Mouse (Mus musculus) hindbrain, embryonic 10.5 days (tissue): ENCODE measurements around the gene Shld1. TPM values are rescaled to one million over a fixed set of nuclear protein-coding genes. Genes with fewer than 3 reads are reported as not detected.

Experiments
- DNase-seq: peaks from one replicate; pipeline ENCODE4 v3.0.0-alpha.2; 2017; ENCODE audit warnings: low spot score
- H3K27ac ChIP-seq: fragments of 300-500 bp; sonication (generic); 2 replicates; pipeline ENCODE4 v1.5.1; 2016; ENCODE audit warnings: mild to moderate bottlenecking, moderate library complexity
- H3K27me3 ChIP-seq: fragments of 300-500 bp; sonication (generic); 2 replicates; pipeline ENCODE4 v1.6.1; 2016; ENCODE audit warnings: mild to moderate bottlenecking; ENCODE audit not compliant: poor library complexity, insufficient read depth, severe bottlenecking
- H3K36me3 ChIP-seq: fragments of 300-500 bp; sonication (generic); 2 replicates; pipeline ENCODE4 v1.6.1; 2016; ENCODE audit warnings: mild to moderate bottlenecking, moderate library complexity
- H3K4me1 ChIP-seq: fragments of 300-500 bp; sonication (generic); replicated peaks from 2 replicates; pipeline ENCODE4 v1.6.1; 2016; ENCODE audit warnings: mild to moderate bottlenecking
- H3K4me3 ChIP-seq: fragments of 300-500 bp; sonication (generic); 2 replicates; pipeline ENCODE4 v1.5.1; 2016; ENCODE audit warnings: mild to moderate bottlenecking, moderate library complexity
- H3K9me3 ChIP-seq: fragments of 300-500 bp; sonication (generic); 2 replicates; pipeline ENCODE4 v1.6.1; 2016; ENCODE audit warnings: mild to moderate bottlenecking, moderate library complexity
- WGBS: fragments of 180-500 bp; shearing (Covaris S2); methylation state at CpG from one replicate; pipeline ENCODE4 v1.1.7; 2016; 5-methylcytosine and 5-hydroxymethylcytosine counted together
- polyA plus RNA-seq: library from polyadenylated mRNA; unstranded; fragments of >200 nt; fragmentation: Nextera tagmentation; extraction: Ambion mirVana; gene quantifications from 2 replicates; pipeline ENCODE4 v1.2.1, GENCODE M21; 2016

Gene Shld1
- polyA plus RNA-seq, 1 experiment from 2014 or later = 20.1 TPM

GRCm38 (mm10) chr2:132716901-132717536 is 30.3 kb downstream of the Shld1 start:
- Histone ChIP-seq H3K36me3 (no peaks in the 10 kb centered on the region), H3K27me3 (no peaks in the 10 kb centered on the region), H3K4me1 (peaks cover 15% of the 10 kb centered on the region), H3K4me3 (no peak overlapping the region), H3K9me3 (no peaks in the 10 kb centered on the region), H3K27ac (no peak overlapping the region)
- DNase-seq = no peak
- 94% methylated on average over 9 of the region's 9 CpGs for WGBS

DNA sequence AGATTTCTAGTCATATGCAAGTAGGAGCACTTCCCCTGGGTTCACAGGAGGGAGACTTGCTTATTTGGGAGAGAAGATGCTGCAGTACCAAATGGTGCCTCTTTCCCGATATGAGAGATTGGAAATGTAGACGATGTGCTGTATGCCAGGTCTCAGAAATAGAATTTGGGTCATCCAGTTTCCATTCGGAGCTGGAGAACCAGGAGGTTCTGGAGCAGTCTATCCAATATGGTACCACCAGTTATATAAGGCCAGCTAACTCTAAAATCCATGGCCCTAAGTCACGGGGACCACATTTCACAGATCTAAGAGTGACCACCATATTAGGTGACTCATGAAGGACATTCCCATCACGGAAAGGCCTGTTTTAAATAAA is 30.8 kb downstream of the Shld1 start:
- no peak for DNase-seq
- no peaks in the 10 kb centered on the region for H3K36me3 ChIP-seq
- no peaks in the 10 kb centered on the region for H3K9me3 ChIP-seq
- no peaks in the 10 kb centered on the region for H3K27me3 ChIP-seq
- no peak overlapping the region for H3K27ac ChIP-seq
- 91% methylated on average over 5 of the region's 5 CpGs for WGBS
- no peak overlapping the region for H3K4me3 ChIP-seq
- peaks cover 15% of the 10 kb centered on the region for H3K4me1 ChIP-seq

DNA sequence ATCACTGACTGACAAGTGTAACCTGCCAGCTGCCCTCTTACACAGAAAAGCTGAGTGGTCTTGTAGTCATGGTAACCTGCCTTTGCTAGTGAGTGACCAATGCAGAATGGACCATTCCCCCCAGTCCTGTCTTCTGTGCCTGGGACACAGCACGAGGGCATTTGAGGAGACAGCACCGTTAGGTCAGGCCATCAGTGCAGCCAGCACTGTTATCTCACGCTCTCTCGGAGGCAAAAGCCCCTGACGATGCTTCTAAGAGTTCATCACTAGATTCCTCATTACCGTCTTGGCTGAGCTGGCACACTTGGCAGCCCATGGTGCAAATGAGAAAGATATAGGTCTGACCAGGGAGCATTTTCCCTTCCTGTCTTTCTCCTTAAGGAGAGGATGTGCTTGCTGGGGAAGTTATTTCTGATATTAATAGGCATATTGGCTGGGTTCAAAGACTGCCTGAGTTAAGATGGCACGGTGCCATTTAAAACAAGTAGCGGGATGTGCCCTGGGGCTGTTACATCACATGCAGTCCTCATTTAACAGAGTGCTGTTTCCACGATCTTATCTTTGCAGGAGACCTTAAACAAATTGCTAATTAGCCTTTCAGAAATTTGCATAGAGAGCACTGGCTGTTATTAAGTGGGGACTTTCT is 34.3 kb downstream of the Shld1 start:
- Histone ChIP-seq H3K9me3 (no peaks in the 10 kb centered on the region), H3K27ac (no peak overlapping the region), H3K4me3 (no peak overlapping the region), H3K36me3 (no peaks in the 10 kb centered on the region), H3K4me1 (peaks cover 6% of the 10 kb centered on the region; the same call in 1 of the 2 replicates), H3K27me3 (no peaks in the 10 kb centered on the region)
- DNase-seq = no peak
- 81% methylated on average over 9 of the region's 9 CpGs for WGBS

- Histone ChIP-seq H3K9me3 (no peaks in the 10 kb centered on the region), H3K27ac (no peak overlapping the region), H3K4me3 (no peak overlapping the region), H3K36me3 (no peaks in the 10 kb centered on the region), H3K27me3 (no peaks in the 10 kb centered on the region), H3K4me1 (peaks cover 4% of the 10 kb centered on the region; the same call in 1 of the 2 replicates)
- no peak for DNase-seq
- 94% methylated on average over 2 of the region's 2 CpGs for WGBS
These were observed 35.1 kb downstream of the Shld1 start for GRCm38 (mm10) chr2:132721844-132722243.

GRCm38 (mm10) chr2:132723958-132724431 is 37.3 kb downstream of the Shld1 start:
- Histone ChIP-seq H3K27ac (0 out of 2 replicates have a peak overlapping the region, but pooled peaks have one; percentile 30), H3K27me3 (no peaks in the 10 kb centered on the region), H3K4me3 (no peak overlapping the region), H3K9me3 (no peaks in the 10 kb centered on the region), H3K4me1 (peaks cover 4% of the 10 kb centered on the region; the same call in 1 of the 2 replicates), H3K36me3 (no peaks in the 10 kb centered on the region)
- WGBS = 71% methylated on average over 5 of the region's 5 CpGs
- no peak for DNase-seq

DNA sequence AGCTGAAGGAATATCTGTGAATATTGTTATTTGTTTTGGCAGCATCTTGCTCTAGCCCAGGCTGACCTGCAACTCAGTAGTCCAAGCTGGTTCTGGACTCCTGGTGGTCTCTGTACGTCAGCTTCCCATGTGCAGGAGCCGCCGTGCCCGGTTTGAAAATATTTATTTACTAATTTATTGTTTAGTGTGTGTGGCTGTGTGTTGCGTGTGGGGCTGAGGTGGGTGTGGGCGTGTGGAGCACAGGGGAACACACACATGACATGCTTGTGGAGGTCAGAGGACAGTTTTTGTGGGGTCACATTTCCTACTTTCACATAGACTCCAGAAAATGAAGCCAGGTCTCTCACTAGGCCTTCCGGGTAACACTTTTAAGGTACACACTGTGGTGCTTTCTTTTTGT is 37.8 kb downstream of the Shld1 start:
- 92% methylated on average over 7 of the region's 7 CpGs for WGBS
- H3K27me3 ChIP-seq = no peaks in the 10 kb centered on the region
- H3K4me1 ChIP-seq = peaks cover 4% of the 10 kb centered on the region; the same call in 1 of the 2 replicates
- no peaks in the 10 kb centered on the region for H3K36me3 ChIP-seq
- DNase-seq = no peak
- H3K27ac ChIP-seq = 0 out of 2 replicates have a peak overlapping the region, but pooled peaks have one; percentile 30
- H3K9me3 ChIP-seq = no peaks in the 10 kb centered on the region
- H3K4me3 ChIP-seq = no peak overlapping the region

GRCm38 (mm10) chr2:132725376-132725905 is 38.7 kb downstream of the Shld1 start:
- 89% methylated on average over 9 of the region's 9 CpGs for WGBS
- H3K27ac ChIP-seq = no peak overlapping the region
- H3K4me3 ChIP-seq = no peak overlapping the region
- no peak for DNase-seq
- H3K9me3 ChIP-seq = no peaks in the 10 kb centered on the region
- no peaks in the 10 kb centered on the region for H3K27me3 ChIP-seq
- H3K36me3 ChIP-seq = no peaks in the 10 kb centered on the region
- peaks cover 4% of the 10 kb centered on the region; the same call in 1 of the 2 replicates for H3K4me1 ChIP-seq

DNA sequence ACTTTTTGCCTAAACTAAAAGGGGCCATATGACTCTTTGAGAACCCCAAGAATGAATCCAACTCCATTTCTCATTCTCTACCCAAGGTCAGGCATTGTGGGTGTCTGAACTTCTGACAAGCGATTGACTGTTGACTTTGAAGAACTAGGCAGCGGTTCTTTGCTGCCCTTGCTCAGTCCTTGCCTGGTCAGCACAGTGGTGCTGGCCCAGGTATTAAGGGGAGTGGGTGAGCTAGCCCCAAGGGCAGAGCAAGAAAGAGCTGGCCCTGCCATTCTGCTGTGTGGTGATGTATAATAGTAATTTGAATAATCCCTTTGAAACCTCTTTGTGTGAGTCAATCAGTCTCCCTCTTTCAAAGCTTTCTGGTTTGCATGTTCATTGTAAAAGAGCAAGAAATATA is 39.4 kb downstream of the Shld1 start:
- H3K36me3 ChIP-seq = no peaks in the 10 kb centered on the region
- no peak overlapping the region for H3K27ac ChIP-seq
- H3K9me3 ChIP-seq = no peaks in the 10 kb centered on the region
- 87% methylated on average over 2 of the region's 2 CpGs for WGBS
- H3K4me1 ChIP-seq = no peaks in the 10 kb centered on the region
- DNase-seq = no peak
- H3K4me3 ChIP-seq = no peak overlapping the region
- no peaks in the 10 kb centered on the region for H3K27me3 ChIP-seq

DNA sequence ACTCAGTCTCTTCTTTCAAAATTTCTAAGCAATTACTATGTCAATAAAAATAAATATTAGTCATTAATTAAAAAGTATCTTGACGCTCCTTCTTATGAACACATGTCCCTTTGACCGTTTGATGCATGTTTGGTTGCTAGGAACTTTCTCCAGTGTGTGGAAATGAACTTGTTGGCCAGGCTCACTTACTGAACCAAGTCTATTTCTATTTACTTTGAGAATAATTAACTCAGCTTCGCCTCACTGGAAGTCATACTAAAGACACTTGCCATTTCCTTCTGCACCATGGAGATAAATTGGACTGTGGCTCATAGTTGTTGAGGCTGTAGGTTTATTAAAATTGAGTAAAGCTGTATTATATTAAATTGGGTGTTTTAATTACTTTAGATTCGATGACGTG is 46.2 kb downstream of the Shld1 start:
- H3K9me3 ChIP-seq = no peaks in the 10 kb centered on the region
- no peak overlapping the region for H3K27ac ChIP-seq
- H3K27me3 ChIP-seq = no peaks in the 10 kb centered on the region
- H3K4me3 ChIP-seq = no peak overlapping the region
- 94% methylated on average over 5 of the region's 5 CpGs for WGBS
- H3K36me3 ChIP-seq = no peaks in the 10 kb centered on the region
- no peaks in the 10 kb centered on the region for H3K4me1 ChIP-seq
- no peak for DNase-seq

DNA sequence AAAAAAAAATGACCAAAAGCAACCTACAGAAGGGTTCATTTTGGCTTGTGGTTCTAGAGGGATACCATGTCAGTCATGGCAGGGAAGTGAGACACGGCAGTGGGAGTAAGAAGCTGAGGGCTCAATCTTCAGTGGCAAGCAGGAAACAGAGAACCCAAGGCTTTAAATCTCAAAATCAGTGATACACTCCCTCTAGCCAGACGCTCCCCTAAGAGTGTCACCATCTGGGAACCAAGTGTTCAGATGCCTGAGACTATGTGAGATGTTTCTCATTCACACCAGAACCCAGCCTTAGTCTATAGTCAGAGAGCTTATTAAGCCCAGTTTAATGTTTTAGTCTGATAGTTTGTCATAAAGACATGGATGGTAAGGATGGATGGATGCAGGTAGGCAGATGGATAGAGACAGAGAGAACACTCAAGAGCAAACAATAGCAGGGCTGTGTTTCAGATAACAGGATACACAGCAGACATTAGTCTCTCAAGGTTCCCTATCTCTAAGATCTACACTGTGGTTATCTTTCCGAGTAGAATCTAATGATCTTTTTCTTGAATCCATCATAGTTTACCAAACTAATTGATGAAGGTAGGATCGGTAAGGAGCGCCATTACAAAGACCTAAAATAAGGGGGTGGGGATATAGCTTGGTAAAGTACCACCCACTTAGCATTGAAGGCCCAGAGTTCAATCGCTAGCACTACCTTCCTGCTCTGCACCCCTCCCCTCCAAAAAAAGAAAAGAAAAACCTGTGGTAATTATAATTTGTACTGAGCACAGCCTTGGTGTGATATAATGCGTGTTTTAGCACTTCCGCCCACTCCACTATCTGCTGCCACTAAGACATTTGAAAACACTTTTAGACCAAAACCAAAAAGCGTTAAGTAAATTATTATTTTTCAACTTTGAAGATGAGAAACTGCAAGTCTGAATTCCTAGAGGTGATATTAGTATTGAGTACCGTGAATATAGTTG is 47.2 kb downstream of the Shld1 start:
- WGBS = 94% methylated on average over 10 of the region's 10 CpGs
- Histone ChIP-seq H3K27ac (no peak overlapping the region), H3K9me3 (no peaks in the 10 kb centered on the region), H3K27me3 (no peaks in the 10 kb centered on the region), H3K4me3 (no peak overlapping the region), H3K4me1 (no peaks in the 10 kb centered on the region), H3K36me3 (no peaks in the 10 kb centered on the region)
- DNase-seq = no peak

GRCm38 (mm10) chr2:132738816-132739432 is 52.2 kb downstream of the Shld1 start:
- Histone ChIP-seq H3K36me3 (no peaks in the 10 kb centered on the region), H3K9me3 (no peaks in the 10 kb centered on the region), H3K4me1 (peaks cover 12% of the 10 kb centered on the region), H3K4me3 (no peak overlapping the region), H3K27ac (no peak overlapping the region), H3K27me3 (no peaks in the 10 kb centered on the region)
- 52% methylated on average over 2 of the region's 2 CpGs for WGBS
- no peak for DNase-seq

- no peaks in the 10 kb centered on the region for H3K9me3 ChIP-seq
- 40% methylated on average over 8 of the region's 8 CpGs for WGBS
- H3K4me3 ChIP-seq = no peak overlapping the region
- peak overlapping the region; percentile 82 for H3K27ac ChIP-seq
- H3K27me3 ChIP-seq = no peaks in the 10 kb centered on the region
- no peaks in the 10 kb centered on the region for H3K36me3 ChIP-seq
- DNase-seq = no peak
- peaks cover 12% of the 10 kb centered on the region for H3K4me1 ChIP-seq
These were observed 55.2 kb downstream of the Shld1 start for GRCm38 (mm10) chr2:132741862-132742347.
